12 mouse cellular contexts compared by ENCODE assay signal in genomic region chr1:174826562-174826961, GRCm38 (mm10).
"Had no signal": no experiment of that assay in that cellular context is flagged by ENCODE, and none has a peak within 500 bp of the region (broad histone marks: within the 10 kb centered on the region; RNA-seq: fewer than 3 reads in every experiment).

No protein-coding gene starts in this region.

- H3K9me3 ChIP-seq: limb, embryonic 13.5 days; midbrain, embryonic 13.5 days had no signal

- ATAC-seq: intestine, postnatal 0 days; midbrain, embryonic 13.5 days had no signal

- H3K9ac ChIP-seq: limb, embryonic 13.5 days; liver, embryonic 14.5 days; midbrain, embryonic 13.5 days had no signal

- H3K4me3 ChIP-seq: limb, embryonic 13.5 days; midbrain, embryonic 13.5 days had no signal

- H3K4me2 ChIP-seq: limb, embryonic 13.5 days; midbrain, embryonic 13.5 days had no signal

- H3K27me3 ChIP-seq: limb, embryonic 13.5 days; midbrain, embryonic 13.5 days had no signal

- H3K27ac ChIP-seq: limb, embryonic 13.5 days; liver, embryonic 14.5 days; midbrain, embryonic 13.5 days had no signal

- DNase-seq: kidney, adult 8-10 months; kidney, postnatal 25 days; layer of hippocampus, adult 9-11 months; left cerebral cortex, postnatal 4 days; lung, adult 2 months; lung, postnatal 14 days; right cerebral cortex, adult 18-20 months; right cerebral cortex, postnatal 25 days had no signal

- H3K4me1 ChIP-seq: limb, embryonic 13.5 days; midbrain, embryonic 13.5 days had no signal

- H3K36me3 ChIP-seq: limb, embryonic 13.5 days had no signal
